Mouse (Mus musculus) layer of hippocampus, adult 2 months (tissue): ENCODE measurements around the gene Sertad4. TPM values are rescaled to one million over a fixed set of nuclear protein-coding genes. Genes with fewer than 3 reads are reported as not detected.

Source experiments
- DNase-seq, 2 experiments: peaks; one replicate each; pipeline ENCODE4 v3.0.0; 2022; ENCODE audit warnings: low spot score in 2 of 2
- H3K27ac ChIP-seq: fragments of 200-600 bp; 2 replicates; pipeline ENCODE4 v1.8.1; 2022
- H3K4me3 ChIP-seq: fragments of 200-600 bp; 2 replicates; pipeline ENCODE4 v1.8.1; 2022; ENCODE audit warnings: mild to moderate bottlenecking
- CTCF ChIP-seq: fragments of 200-600 bp; conservative IDR thresholded peaks from 2 replicates; pipeline ENCODE4 v1.8.1; 2022; ENCODE audit warnings: antibody characterized with exemption, mild to moderate bottlenecking, moderate library complexity
- long read RNA-seq, 2 experiments: library from polyadenylated mRNA; stranded (forward); transcript quantifications; one replicate each; pipeline ENCODE4 v2.0.0; 2021; ENCODE audit warnings: borderline mapping rate in 2 of 2
- total RNA-seq, 2 experiments: library from RNA; stranded (reverse); gene quantifications; 2 replicates each; pipeline ENCODE4 v1.2.3; 2021

The Sertad4 gene
- 10 to 100 TPM; 14.2 to 16.9 TPM for total RNA-seq
- long read RNA-seq, experiment 1, transcript Sertad4-204 (4 exons, 3,350 nt), result major isoform, 18 of 22 reads
- long read RNA-seq, experiment 1, partial matches to known transcripts, result 2 of 22 reads
- long read RNA-seq, experiment 1, other reads (novel, unspliced or antisense), result 2 of 22 reads
- long read RNA-seq, experiment 2, transcript Sertad4-204 (4 exons, 3,350 nt), result major isoform, 27 of 30 reads
- long read RNA-seq, experiment 2, partial matches to known transcripts, result 3 of 30 reads
- long read RNA-seq, experiment 2, other reads (novel, unspliced or antisense), result 0 of 30 reads

DNA sequence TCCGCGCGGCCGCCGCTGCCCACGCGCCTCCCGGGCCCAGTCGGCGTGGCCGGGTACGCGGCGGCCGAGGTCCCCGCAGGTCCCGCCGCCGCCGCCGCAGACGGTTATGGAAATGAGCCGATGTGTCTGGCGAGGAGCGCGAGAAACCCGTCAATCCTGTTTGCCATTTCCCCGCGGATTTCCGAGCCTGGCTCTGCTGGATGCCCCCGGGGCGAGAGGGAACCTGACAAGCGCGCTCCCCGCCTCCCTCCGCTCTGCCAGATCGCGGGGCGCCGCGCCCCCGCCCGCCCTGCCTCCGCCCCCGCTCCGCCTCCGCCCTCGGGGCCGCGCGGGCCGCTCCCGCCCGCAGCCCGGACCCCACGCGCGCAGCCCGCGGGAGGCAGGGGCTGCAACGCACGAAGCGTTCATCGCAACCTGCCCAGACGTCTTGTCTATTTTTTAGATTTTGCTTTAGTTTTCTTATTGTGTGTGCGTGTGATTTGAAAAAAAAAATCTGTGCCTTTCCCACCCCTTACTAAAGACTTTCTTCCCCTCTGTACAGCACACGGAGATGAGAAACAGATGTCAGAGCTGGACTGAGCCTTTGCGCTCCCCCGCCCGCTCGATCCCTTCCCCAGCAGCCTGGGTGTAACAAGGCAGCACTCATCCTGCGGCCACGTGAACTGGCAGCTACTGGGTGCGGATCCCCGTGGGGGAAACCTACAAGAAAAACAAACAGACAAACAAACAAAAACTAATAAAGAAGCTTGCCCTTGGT is at the start of gene Sertad4:
TSS of gene Sertad4 (minus strand) at position 283 of the 757 bp plus-strand sequence.
- TF ChIP-seq CTCF, result no peak

DNA sequence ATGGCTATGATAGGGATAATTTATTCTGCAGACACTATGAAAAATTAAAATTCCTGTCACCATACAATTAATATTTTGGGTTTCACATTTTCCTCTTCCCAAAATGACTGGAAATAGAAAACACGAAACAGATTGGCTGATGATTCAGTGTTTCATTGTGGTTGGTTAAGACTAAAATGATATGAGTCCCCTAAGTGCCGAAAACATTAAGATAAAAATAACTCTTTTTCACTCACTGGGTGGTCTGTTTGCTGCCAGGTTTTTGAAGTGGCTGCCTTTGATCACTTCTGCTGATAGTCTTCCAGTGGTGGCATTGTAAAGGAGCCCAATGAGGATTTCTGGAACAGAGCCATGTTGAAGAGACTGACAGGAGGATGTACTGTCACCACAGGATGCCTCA is 46.0 kb upstream of the Sertad4 start:
- no peak for TF ChIP-seq CTCF
- H3K27ac ChIP-seq, result no peak overlapping the region
- no peak for DNase-seq
- H3K4me3 ChIP-seq, result no peak overlapping the region

More for the DNA sequence above, at the start of gene Sertad4:
- Histone ChIP-seq H3K4me3 (peak within 1 kb of the TSS; percentile 80), H3K27ac (peak within 1 kb of the TSS; percentile 94)
- DNase-seq, result peak in 1 of 2 experiments; percentile 37

DNA sequence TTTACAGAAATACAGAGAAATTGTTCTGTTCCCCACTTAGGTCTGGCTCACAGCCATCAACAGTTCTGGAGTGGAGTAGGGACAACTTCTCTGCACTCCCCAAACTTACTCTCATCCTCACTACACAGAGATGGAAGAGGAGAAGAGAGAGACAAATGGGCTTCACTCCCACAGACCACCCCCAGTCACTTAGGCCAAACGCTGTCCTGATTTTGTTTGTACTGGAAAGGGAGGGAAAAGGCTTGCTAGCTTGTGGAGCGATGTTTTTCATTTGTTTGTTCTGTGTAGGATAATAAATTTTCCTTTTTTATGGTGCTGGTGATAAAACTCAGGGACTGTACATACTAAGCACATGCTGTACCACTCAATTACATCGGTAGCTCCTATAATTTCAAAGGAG is 45.4 kb upstream of the Sertad4 start:
- Histone ChIP-seq H3K27ac (no peak overlapping the region), H3K4me3 (no peak overlapping the region)
- DNase-seq, result no peak
- no peak for TF ChIP-seq CTCF

DNA sequence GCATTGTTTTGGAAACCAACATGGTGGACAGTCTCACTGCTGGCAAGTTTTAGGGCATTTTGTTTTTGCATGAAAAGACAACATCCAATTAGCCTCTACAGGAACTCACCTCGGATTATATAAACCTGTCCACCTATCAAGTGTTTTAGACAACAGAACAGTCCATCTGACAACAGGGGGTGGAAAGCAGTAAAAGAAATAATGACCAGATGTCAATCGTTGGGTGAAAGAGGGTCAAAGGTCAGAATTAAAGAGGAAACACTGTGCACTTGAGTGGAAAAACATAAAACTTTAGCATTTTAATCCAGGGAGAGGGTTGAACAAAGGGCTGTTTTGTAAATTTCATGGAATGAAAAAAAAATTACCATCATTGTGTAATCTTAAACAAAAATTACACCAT is 43.2 kb upstream of the Sertad4 start:
- no peak for DNase-seq
- TF ChIP-seq CTCF, result no peak
- Histone ChIP-seq H3K27ac (no peak overlapping the region), H3K4me3 (no peak overlapping the region)

DNA sequence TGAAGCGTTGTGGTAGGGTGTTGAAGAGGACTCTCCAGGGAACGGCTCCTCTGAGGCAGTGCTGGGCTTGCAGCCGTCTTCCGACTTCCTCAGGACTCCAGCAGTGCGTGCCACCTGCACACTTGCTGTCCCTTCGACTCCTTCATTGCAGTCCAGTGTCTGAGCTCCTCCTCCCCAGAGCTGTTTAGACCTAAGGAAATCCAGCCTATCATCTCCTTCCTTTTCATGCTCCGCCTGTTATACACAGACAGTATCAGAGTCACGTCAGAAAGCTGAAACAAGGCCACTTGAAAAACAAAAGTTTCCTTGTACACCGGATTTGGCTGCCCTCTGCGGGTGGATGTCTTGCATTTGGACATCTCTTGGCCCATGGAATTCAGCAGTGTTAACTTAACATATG is 41.7 kb upstream of the Sertad4 start:
- Histone ChIP-seq H3K27ac (no peak overlapping the region), H3K4me3 (no peak overlapping the region)
- no peak for DNase-seq
- peak; percentile 35; the same call in 1 of the 2 replicates for TF ChIP-seq CTCF

DNA sequence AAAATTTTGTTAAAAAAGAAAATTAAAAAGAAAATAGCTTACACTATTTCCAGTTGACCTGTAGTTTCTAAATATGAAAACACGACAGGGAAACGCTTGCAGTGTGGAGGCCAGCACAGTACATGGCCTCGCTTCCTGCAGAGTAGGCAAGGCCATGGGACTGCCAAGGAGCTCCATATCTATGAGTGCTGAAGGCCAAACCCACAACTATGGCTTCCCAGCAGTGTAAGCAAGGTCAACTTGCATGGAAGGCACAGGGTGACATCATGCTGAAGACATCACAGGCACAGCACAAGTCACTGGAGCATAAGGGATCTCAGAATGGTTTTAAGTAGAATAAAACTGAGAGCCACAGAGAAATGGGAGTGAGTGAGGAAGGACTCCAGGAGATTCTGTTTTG is 40.5 kb upstream of the Sertad4 start:
- Histone ChIP-seq H3K27ac (no peak overlapping the region), H3K4me3 (no peak overlapping the region)
- no peak for DNase-seq
- no peak for TF ChIP-seq CTCF

DNA sequence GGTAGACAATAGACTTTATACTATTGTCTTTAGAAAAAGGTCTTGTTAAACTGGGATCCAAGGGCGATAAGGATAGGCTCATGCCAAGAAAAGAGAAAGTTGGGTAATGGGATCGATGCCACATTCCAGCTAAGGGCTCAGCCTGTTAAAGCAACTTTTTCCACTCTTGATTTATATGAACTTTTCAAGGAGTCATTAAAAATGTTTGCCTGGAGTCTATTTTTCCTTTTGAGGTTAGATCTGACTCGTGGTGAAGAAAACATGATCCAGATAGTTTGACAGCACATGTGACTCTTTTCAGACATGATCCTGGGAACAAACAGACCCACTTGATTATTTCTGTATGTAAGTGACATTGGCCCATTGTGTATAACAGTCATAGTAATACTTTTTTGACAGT is 35.2 kb upstream of the Sertad4 start:
- no peak overlapping the region for H3K27ac ChIP-seq
- TF ChIP-seq CTCF, result no peak
- H3K4me3 ChIP-seq, result no peak overlapping the region
- no peak for DNase-seq

DNA sequence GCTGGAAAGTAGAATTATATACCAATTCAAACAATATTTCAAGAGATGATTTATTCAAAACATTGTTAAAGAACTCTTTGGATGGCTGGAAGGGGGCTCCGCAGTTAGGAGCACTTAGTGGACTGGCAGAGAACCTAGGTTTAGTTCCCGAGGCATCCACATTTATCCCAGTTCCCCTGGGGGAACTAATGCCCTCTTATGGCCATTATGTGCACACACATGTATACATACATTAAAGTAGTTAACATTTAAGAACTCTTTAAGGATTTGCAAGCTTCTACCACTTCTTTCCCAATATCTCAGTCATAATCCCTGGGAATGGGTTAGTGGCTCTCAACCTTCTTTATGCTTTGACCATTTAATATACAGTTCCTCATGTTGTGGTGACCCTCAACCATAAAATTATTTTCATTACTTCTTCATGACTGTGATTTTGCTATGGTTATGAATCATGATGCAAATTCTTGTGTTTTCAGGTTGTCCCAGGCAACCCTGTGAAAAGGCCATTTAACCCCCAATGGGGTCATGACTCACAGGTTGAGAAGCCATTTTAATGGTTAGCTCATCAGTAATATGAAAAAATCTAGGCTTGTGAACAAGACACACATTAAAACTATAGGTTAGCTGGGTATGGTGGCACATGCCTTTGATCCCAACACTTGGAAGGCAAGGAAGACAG is 27.2 kb upstream of the Sertad4 start:
- Histone ChIP-seq H3K4me3 (no peak overlapping the region), H3K27ac (no peak overlapping the region)
- DNase-seq, result no peak
- TF ChIP-seq CTCF, result peak; percentile 68

DNA sequence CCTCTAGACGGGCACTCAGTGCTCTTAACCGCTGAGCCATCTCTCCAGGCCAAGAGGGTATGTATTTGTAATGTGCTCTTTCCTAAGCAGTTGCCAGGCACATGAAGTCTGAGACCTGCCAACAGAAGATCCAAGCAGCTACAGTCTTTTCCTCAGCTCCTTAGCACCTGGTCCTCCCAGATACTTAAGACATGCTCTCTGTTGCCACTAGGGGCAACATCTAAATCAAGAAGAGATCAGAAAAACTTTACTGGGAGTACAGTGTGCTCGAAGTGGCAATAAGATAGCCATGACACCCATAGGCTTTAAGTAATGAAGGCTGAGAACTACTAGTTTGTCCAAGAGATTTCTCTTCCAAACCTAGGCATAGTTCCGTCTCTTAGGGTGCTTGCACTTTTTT is 24.6 kb upstream of the Sertad4 start:
- Histone ChIP-seq H3K4me3 (no peak overlapping the region), H3K27ac (no peak overlapping the region)
- TF ChIP-seq CTCF, result peak; percentile 67
- DNase-seq, result no peak

DNA sequence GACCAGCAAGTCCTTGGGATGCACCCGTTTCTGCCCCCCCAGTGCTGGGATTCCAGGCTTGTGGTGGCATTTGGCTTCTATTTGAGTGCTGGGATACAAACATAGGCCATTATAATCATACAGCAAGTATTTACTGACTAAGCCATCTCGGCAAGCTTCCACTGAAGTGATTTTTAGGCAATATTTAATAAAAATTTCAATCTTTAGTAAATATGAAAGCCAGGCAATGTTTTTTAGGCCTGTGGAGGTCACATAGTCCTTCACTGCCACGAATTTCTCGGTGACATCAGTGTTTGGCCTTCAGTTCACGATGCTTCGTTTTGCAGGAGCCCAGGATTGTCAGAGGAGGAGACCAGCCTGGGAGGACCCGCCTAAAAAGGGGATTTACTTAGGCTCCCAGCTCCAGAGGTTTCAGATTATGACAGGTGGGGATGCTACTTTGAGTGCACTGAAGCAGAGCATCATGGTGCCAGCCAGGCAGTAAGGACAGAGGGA is 23.6 kb upstream of the Sertad4 start:
- Histone ChIP-seq H3K27ac (no peak overlapping the region), H3K4me3 (no peak overlapping the region)
- no peak for TF ChIP-seq CTCF
- DNase-seq, result no peak

DNA sequence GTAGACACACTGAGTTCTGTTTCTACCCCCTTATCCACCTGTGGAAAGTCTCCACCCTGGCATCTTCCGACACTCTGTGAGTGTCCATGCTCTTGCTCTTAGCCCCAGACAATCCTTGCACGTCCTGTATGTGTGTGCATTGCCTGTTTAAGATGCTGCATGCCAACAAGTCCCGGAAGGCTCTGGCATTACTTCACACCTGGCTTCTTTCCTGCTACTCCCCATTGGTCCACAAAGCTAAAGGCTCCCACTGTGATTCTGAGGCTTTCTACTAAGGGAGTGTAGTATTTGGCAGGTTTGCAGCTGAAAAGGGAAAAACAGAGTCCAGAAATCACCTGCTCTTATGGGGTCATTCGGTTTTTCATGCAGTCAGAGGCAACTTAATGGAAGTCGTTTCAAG is 17.3 kb upstream of the Sertad4 start:
- no peak overlapping the region for H3K4me3 ChIP-seq
- no peak for DNase-seq
- no peak overlapping the region for H3K27ac ChIP-seq
- TF ChIP-seq CTCF, result no peak

DNA sequence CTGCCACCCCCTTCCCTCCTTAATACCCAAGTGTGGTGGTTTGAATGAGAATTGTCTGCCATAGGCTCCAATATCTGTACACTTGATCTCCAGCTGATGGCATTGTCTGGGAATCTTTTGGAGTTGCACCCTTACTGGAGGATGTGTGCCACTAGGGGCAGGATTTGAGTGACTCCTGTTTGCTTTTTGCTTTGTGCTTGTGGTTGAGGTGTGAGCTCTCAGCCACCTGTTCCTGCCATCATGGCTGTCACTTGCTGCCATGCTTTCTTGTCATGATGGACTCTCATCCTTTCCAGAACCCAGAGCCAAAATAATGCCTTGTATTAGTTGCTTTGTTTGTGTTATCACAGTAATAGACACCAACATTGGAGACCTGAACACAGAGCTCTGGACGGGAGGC is 14.2 kb upstream of the Sertad4 start:
- Histone ChIP-seq H3K4me3 (no peak overlapping the region), H3K27ac (no peak overlapping the region)
- TF ChIP-seq CTCF, result peak; percentile 50
- DNase-seq, result no peak

DNA sequence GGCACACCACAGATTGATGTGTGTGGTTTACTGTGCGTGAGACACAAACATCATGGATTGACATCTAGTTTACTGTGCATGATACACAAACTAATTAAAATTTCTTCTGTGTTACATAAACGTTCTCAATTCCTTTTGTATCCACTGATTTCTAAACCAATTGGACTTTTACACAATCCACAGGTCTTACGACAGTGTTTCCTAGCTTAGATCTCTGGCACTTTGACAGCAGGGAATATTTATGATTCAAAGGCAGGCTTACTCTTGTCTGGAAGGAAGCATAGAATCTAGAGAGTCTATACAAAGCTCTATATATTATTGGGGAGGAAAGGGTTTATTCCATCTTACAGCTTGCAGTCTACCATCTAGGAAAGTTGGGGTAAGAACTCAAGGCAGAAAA is 8.9 kb upstream of the Sertad4 start:
- DNase-seq, result no peak
- no peak overlapping the region for H3K27ac ChIP-seq
- no peak for TF ChIP-seq CTCF
- H3K4me3 ChIP-seq, result no peak overlapping the region
